Mouse (Mus musculus) midbrain, embryonic 13.5 days (tissue): ENCODE results near the gene Dnaic2. TPM values are rescaled to one million over a fixed set of nuclear protein-coding genes. Genes with fewer than 3 reads are reported as not detected.

ENCODE experiments used
- ATAC-seq: fragments of 200-750 bp; cut with Nextera tagmentation; 2 replicates; pipeline ENCODE4 v1.8.0; 2017; ENCODE audit warnings: mild to moderate bottlenecking, moderate TSS enrichment, moderate library complexity
- H3K27ac ChIP-seq: fragments of 300-500 bp; sonication (generic); 2 replicates; pipeline ENCODE4 v1.5.1; 2015; ENCODE audit warnings: inconsistent platforms, mild to moderate bottlenecking, moderate library complexity
- H3K27me3 ChIP-seq: fragments of 300-500 bp; sonication (generic); 2 replicates; pipeline ENCODE4 v1.6.1; 2015; ENCODE audit warnings: mild to moderate bottlenecking, inconsistent platforms
- H3K36me3 ChIP-seq: fragments of 300-500 bp; sonication (generic); 2 replicates; pipeline ENCODE4 v1.6.1; 2015; ENCODE audit warnings: mild to moderate bottlenecking, inconsistent platforms
- H3K4me1 ChIP-seq: fragments of 300-500 bp; sonication (generic); replicated peaks from 2 replicates; pipeline ENCODE4 v1.6.1; 2015; ENCODE audit warnings: inconsistent platforms
- H3K4me2 ChIP-seq: fragments of 300-500 bp; sonication (generic); replicated peaks from 2 replicates; pipeline ENCODE4 v1.6.1; 2015; ENCODE audit warnings: moderate library complexity, mild to moderate bottlenecking, inconsistent platforms
- H3K4me3 ChIP-seq: fragments of 300-500 bp; sonication (generic); replicated peaks from 2 replicates; pipeline ENCODE4 v1.5.1; 2015; ENCODE audit warnings: mild to moderate bottlenecking, inconsistent platforms
- H3K9ac ChIP-seq: fragments of 300-500 bp; sonication (generic); replicated peaks from 2 replicates; pipeline ENCODE4 v1.6.1; 2015; ENCODE audit warnings: mild to moderate bottlenecking, inconsistent platforms
- H3K9me3 ChIP-seq: fragments of 300-500 bp; sonication (generic); 2 replicates; pipeline ENCODE4 v1.6.1; 2016; ENCODE audit warnings: mild to moderate bottlenecking, inconsistent platforms
- WGBS: fragments of 180-500 bp; shearing (Covaris S2); methylation state at CpG from one replicate; pipeline ENCODE4 v1.1.7; 2015; 5-methylcytosine and 5-hydroxymethylcytosine counted together
- polyA plus RNA-seq: library from polyadenylated mRNA; unstranded; fragments of >200 nt; fragmentation: Nextera tagmentation; extraction: Ambion mirVana; gene quantifications from 2 replicates; pipeline ENCODE4 v1.2.1, GENCODE M21; 2015

Gene Dnaic2
- polyA plus RNA-seq, result 1.6 and 1.7 TPM in 2 replicates

DNA sequence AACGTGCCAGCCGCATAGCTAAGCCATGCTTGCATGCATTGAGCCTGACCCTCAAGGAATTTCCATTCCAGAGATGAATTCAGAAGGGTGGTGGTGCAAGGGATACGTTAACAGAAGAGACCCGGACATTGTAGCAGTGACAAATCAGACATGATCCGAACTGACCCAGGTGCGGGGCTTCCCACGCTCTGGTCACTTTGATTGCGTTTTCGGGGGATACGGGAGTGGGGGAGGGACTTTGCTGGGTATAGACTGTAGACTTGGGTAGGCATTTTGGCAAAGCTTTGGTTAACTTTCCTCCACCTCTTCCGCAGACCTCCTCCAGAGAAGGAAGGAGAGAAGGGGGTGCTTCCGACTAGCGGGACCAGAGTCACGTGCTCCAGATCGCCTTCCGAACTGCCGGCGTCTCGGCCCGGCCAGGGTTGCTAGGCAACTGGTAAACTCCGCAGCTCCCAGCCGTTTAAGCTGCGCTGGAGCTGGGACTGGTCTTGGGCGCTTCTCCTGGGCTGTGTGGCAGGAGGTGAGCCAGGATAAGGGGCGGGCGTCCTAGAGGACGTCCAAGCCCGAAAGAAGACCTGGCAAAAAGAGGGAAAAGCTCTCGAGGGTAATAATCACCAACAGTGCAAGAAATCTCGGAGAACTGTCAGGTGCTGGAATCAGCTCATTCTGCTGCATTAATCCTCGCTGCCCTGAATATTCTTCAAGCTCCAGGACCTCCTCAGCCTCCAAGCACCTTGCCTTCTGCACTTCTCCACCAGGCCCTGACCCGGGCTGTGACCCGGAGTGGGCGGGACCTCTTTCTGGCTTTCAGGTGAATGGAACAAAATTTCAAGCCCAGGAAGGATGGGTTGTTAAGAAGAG, at the start of gene Dnaic2:
Gene Dnaic2 (plus strand): TSS at position 444 of the 861 bp plus-strand sequence.
- H3K4me2 ChIP-seq, result peak within 1 kb of the TSS; percentile 62
- no peaks in the 10 kb centered on the region for H3K9me3 ChIP-seq
- peak within 1 kb of the TSS; percentile 34 for H3K9ac ChIP-seq
- ATAC-seq, result peak; percentile 91
- H3K36me3 ChIP-seq, result no peaks in the 10 kb centered on the region
- peaks cover 12% of the 10 kb centered on the region for H3K27me3 ChIP-seq
- no peak within 1 kb of the TSS for H3K27ac ChIP-seq
- peak within 1 kb of the TSS; percentile 32 for H3K4me3 ChIP-seq
- WGBS, result 9% methylated on average over 34 of the region's 34 CpGs
- H3K4me1 ChIP-seq, result peaks cover 24% of the 10 kb centered on the region

DNA sequence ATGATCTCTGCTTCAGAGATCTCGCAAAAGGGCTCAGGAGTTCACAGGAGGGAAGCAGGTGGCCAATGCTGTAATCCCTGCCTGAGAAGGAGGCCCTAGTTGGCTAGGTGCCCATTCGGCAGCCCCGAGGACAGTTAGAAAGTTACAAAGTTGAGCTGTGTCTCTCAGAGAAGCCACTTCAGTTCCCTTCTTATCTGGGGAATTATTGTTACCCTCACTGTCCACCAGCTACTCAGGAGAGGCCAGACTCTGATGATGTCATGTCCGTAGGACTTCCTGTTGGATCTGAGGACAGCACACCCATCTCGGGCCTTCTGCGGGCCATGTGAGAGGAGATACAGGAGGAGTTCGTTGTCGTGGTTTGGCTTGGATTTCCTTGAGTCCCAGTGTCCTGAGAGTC, 47.6 kb upstream of the Dnaic2 start:
- 79% methylated on average over 8 of the region's 8 CpGs for WGBS
- Histone ChIP-seq H3K4me1 (peaks cover 39% of the 10 kb centered on the region), H3K4me2 (no peak overlapping the region), H3K27me3 (peaks cover 23% of the 10 kb centered on the region), H3K4me3 (no peak overlapping the region), H3K9me3 (no peaks in the 10 kb centered on the region), H3K36me3 (no peaks in the 10 kb centered on the region), H3K9ac (no peak overlapping the region; the same call in 1 of the 2 replicates), H3K27ac (no peak overlapping the region)
- no peak for ATAC-seq

DNA sequence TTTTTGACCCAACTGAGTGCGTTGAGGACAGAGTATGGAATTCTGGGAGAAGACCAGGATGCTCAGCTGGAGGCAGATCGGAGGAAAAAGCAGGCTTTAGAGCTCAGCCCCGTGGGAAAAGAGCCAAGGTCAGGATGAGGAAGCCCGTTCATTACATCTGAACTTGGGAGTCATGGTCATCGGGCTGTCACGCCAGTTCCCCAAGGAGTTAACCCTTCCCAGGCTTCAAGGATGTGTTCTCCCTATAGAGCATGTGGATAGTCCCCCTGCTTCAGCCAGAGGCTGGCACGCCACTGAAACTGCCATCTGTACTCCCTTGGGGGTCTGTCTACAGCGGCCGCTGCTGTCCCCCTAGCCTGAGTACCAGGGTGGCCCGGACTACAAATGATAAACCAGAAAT, 46.9 kb upstream of the Dnaic2 start:
- no peak overlapping the region for H3K4me3 ChIP-seq
- ATAC-seq, result no peak
- no peak overlapping the region for H3K9ac ChIP-seq
- H3K9me3 ChIP-seq, result no peaks in the 10 kb centered on the region
- no peak overlapping the region for H3K4me2 ChIP-seq
- H3K4me1 ChIP-seq, result peaks cover 43% of the 10 kb centered on the region
- H3K27me3 ChIP-seq, result peaks cover 23% of the 10 kb centered on the region
- 64% methylated on average over 10 of the region's 10 CpGs for WGBS
- no peak overlapping the region for H3K27ac ChIP-seq
- H3K36me3 ChIP-seq, result no peaks in the 10 kb centered on the region

- Histone ChIP-seq H3K36me3 (no peaks in the 10 kb centered on the region), H3K27ac (no peak overlapping the region), H3K4me3 (no peak overlapping the region), H3K27me3 (peaks cover 18% of the 10 kb centered on the region), H3K4me1 (peaks cover 36% of the 10 kb centered on the region), H3K9ac (no peak overlapping the region), H3K4me2 (no peak overlapping the region), H3K9me3 (no peaks in the 10 kb centered on the region)
- WGBS, result 56% methylated on average over 5 of the region's 5 CpGs
- no peak for ATAC-seq
Measured at GRCm38 (mm10) chr11:114681054-114681453, 46.2 kb upstream of the Dnaic2 start.

DNA sequence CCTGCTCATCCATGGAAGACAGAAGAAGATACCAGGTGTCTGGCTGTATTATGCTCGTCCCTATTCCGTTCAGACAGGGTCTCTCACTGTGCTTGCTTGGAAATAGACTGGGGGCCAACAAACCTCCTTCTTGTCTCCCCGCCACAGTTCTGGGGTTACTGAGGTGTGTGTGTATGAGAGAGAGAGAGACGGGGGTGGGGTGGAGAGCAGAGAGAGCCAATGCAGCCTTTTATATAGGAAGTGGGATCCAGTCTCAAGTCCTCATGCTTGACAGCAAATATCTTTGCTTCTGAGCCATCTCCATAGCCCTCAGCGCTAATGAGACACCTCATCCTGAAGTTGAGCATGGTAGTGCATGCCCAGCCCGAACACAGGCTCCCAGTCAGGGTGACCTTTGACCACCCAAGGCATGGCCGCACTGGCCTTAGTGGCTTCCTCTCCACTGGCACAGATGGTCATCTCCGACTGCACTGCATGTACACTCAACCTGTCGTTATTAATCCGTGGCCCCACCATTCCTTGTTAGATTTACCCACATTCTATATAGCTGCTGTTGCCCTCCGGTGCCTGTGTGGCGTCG, 44.8 kb upstream of the Dnaic2 start:
- no peak for ATAC-seq
- no peaks in the 10 kb centered on the region for H3K36me3 ChIP-seq
- no peak overlapping the region for H3K27ac ChIP-seq
- no peak overlapping the region for H3K9ac ChIP-seq
- WGBS, result 96% methylated on average over 13 of the region's 13 CpGs
- 0 out of 2 replicates have a peak, but pooled peaks cover 6% of the 10 kb centered on the region for H3K27me3 ChIP-seq
- no peak overlapping the region for H3K4me3 ChIP-seq
- H3K4me1 ChIP-seq, result peaks cover 29% of the 10 kb centered on the region
- no peak overlapping the region for H3K4me2 ChIP-seq
- no peaks in the 10 kb centered on the region for H3K9me3 ChIP-seq

- Histone ChIP-seq H3K4me3 (no peak overlapping the region), H3K36me3 (no peaks in the 10 kb centered on the region), H3K27ac (no peak overlapping the region), H3K9ac (no peak overlapping the region), H3K4me1 (peaks cover 29% of the 10 kb centered on the region), H3K4me2 (no peak overlapping the region), H3K9me3 (no peaks in the 10 kb centered on the region), H3K27me3 (0 out of 2 replicates have a peak, but pooled peaks cover 2% of the 10 kb centered on the region)
- ATAC-seq, result no peak
- 80% methylated on average over 10 of the region's 10 CpGs for WGBS
Measured at GRCm38 (mm10) chr11:114683029-114683721, 44.0 kb upstream of the Dnaic2 start.

- no peaks in the 10 kb centered on the region for H3K27me3 ChIP-seq
- H3K9me3 ChIP-seq, result no peaks in the 10 kb centered on the region
- no peak overlapping the region for H3K27ac ChIP-seq
- peaks cover 29% of the 10 kb centered on the region for H3K4me1 ChIP-seq
- no peak for ATAC-seq
- H3K4me2 ChIP-seq, result no peak overlapping the region
- 70% methylated on average over 20 of the region's 20 CpGs for WGBS
- no peak overlapping the region for H3K4me3 ChIP-seq
- no peak overlapping the region for H3K9ac ChIP-seq
- no peaks in the 10 kb centered on the region for H3K36me3 ChIP-seq
Measured at GRCm38 (mm10) chr11:114683722-114684621, 43.2 kb upstream of the Dnaic2 start.

DNA sequence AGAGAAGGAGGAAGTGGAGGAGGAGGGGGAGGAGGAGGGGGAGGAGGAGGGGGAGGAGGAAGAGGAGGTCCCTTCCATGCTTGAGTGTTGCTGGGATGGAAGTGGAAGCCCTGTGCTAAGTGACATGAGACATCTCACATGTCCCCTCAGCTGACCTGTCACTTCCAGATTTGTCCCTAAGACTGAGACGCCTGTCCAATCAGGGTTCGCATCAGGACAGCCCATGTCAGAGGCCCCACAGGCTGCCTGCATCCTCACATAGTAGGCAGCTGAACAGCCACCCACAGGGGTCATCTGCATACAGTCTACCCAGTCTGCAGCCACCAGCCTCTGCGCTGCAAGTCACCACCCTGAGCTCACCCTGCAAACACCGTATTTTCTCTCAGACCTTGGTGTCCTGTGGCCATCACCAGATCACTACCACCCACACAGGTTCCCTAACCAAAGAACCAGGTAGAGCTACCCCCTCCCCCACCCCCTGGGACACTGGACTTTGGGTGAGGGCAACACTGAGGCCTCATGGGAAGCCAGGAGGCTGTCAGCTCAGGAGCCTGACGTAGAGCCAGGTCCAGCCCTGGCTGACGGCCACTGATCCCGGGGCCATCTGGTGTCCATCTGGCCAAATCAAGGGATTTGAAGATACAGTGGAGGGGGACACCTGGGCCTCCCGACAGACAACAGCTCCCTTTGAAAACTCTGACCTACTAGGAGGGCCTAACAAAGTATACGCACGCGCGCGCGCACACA, 42.4 kb upstream of the Dnaic2 start:
- no peak for ATAC-seq
- WGBS, result 74% methylated on average over 14 of the region's 14 CpGs
- Histone ChIP-seq H3K36me3 (no peaks in the 10 kb centered on the region), H3K4me2 (no peak overlapping the region), H3K27me3 (no peaks in the 10 kb centered on the region), H3K4me1 (peaks cover 21% of the 10 kb centered on the region), H3K4me3 (no peak overlapping the region), H3K9ac (no peak overlapping the region), H3K9me3 (no peaks in the 10 kb centered on the region), H3K27ac (no peak overlapping the region)

DNA sequence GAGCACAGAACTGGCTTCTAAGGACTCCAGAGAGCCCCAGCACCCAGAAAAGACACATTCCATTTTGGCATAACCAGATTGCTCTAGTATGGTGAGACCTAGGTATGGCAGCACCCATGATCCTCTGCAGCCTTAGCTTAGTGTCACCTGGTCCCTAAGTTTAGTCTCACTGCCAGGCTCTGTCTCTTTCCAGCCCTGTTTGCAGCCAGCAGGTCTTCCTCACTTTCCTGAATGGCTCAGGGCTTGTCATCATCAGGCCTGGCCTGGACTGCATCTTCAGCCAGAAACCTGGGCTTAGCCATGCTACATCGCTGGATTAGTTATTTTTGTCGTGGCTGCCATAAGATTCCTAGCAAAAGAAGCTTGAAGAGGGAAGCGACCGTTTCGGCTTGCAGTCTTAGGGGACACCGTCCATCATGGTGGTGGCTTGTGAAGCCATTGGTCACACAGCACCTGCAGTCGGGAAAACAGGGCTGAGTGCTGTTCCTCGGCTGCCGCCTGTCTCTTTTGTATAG, 41.6 kb upstream of the Dnaic2 start:
- Histone ChIP-seq H3K4me1 (peaks cover 16% of the 10 kb centered on the region), H3K4me2 (no peak overlapping the region), H3K4me3 (no peak overlapping the region), H3K9me3 (no peaks in the 10 kb centered on the region), H3K9ac (no peak overlapping the region), H3K27ac (no peak overlapping the region), H3K27me3 (no peaks in the 10 kb centered on the region), H3K36me3 (no peaks in the 10 kb centered on the region)
- no peak for ATAC-seq
- WGBS, result 87% methylated on average over 9 of the region's 9 CpGs

DNA sequence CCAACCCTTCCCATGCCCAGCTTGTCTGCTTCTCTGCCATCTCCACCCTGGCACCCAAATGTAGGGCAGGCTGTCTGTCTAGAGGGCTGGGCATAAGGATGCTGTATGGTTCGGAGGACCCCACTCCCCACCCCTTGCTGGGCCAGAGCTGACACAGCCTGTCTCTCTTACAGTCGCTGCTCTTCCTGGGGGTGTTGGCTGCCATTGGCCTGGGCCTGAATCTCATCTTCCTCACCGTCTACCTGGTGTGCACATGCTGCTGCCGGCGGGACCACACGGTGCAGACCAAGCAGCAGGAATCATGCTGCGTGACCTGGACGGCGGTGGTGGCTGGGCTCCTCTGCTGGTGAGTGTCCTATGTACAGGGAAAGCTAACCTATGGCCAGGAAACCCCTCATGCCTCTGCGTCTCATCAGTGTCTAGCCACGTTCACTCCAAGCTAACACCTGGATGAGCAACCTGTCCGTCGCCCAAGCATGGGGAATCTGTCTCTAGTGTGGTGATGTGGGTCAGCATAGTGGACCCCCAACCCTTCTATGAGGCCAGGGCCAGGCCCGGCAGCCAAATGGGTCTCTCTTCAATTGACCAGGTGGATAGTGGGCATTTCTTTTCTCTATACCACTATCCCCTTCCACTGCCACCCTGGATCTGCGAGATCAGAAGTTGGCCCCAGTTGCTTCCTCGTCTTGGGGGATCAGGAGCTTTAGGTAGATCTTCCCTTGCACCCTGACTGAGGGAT, 40.8 kb upstream of the Dnaic2 start:
- Histone ChIP-seq H3K4me1 (peaks cover 12% of the 10 kb centered on the region), H3K9me3 (no peaks in the 10 kb centered on the region), H3K36me3 (no peaks in the 10 kb centered on the region), H3K4me2 (no peak overlapping the region), H3K9ac (no peak overlapping the region), H3K27me3 (no peaks in the 10 kb centered on the region), H3K4me3 (no peak overlapping the region), H3K27ac (no peak overlapping the region)
- ATAC-seq, result no peak
- WGBS, result 92% methylated on average over 16 of the region's 16 CpGs
